Mouse (Mus musculus) regulatory T cell (primary cell): ENCODE results near the gene Pcgf5.

Experiments
- in situ Hi-C: fragments of 300-600 bp; cut with MboI, MseI; formaldehyde crosslinking; loops from one replicate; pipeline ENCODE4 v1.15.1; 2025; ENCODE audit warnings: high pct_unique_total_duplicates

Gene Pcgf5

DNA sequence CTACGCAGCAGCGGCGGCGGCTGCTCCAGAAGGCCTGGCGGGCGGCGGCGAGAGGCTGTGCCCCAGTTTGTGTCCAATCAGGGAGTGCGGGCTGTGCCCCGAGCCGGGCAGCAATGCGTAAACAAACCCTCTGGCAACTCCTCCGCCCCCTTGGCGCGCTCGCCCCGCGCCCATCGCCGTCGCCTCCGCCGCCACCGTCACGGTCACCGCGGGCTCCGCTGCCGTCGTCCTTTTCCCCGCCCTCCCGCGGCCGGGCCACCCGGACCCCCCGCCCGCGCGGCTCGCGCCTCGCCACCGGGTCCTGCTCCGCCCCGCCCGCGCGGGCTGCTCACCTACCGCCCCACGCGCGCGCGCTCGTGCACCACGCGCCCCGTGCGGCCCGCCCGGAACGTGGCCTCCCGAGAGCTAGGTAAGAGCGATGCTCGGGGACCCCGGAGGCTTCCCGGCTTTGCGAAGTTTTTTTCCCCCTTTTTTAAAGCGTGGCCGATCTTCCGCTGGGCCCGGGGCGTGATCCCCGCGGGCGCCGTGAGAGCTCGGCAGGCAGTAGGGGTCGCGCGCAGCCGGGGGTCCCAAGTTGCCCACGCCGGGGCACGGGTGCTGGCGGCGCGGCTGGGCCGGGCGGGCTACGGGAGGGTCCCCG, at the start of gene Pcgf5:
TSS of gene Pcgf5 (plus strand) at position 149 of the 640 bp plus-strand sequence.
- in situ Hi-C loops, result no loop called here

DNA sequence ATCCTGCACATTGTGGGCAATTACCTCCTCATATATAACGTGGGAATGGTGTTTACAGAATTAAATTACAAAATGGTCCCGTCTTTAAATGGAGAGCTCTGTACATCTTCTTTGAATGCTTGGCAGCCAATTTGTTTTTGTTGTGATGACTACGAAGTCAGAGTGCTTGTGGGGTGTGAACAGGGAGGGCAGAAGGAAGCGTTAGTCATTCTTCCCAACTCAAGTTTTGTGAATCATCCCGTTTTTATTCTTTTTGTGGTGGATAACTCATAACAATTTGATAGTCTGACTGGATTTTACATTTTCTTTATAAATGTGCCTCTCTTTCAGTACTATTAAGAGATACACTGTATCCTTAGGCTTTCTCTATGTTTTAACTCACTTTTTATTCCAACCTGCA, 42.6 kb upstream of the Pcgf5 start:
- in situ Hi-C loops, result no loop called here

DNA sequence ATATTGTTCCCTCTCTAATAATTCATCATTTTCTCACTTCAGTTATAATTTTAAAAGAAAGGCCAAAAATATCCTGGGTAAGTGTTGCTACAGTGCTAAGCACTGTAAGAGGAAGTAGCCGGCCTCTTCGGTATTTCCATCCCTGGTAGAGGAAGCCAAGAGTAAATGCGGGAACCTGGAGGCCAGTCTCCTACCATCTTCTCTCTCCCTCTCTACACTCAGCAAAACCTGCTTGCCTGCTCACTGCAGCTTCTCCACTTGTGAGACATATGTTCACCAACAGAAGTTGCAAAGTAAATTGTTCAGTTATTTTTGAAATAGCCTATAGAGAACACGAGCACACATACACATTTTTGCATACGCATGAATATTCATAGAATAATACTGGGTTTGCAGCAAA, 34.1 kb upstream of the Pcgf5 start:
- in situ Hi-C loops, result no loop called here

DNA sequence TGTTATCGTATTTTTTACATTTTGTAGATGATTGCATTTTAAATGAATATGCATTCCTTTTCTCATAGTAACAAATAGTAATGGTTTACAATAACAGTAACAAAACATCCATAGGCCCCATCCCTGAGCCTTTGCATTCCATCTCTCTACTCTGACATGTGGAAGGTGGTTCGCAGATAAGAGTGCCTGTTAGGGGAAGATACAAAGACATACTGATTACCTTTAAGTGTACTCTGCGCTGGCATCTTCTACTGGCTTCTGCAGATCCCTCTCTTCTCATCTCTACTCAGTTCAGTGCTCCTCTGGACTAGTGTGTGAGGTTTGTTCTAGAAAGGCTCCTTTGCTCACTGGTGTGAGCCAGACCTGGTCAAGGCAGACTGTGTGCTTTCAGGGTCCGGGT, 28.4 kb upstream of the Pcgf5 start:
- in situ Hi-C loops, result no loop called here

DNA sequence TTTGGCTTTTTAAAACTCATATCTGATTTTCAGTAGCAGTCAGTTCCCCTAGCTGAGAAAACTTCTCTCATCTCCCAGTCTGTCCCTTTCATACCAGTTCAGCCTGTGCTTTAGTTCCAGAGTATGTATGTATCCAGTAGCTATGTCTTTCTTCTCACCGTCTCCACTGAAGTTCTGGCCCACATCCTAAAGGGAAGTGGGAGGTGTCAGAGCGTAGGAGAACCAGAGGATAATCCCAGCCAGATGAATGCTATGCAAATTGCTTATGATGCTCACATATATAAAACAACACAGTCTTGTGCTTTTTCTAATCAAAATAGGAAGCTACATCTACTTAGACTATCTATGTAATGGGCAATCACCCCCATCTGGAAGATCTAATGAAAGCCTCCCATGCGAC, 27.0 kb upstream of the Pcgf5 start:
- in situ Hi-C loops, result no loop called here

DNA sequence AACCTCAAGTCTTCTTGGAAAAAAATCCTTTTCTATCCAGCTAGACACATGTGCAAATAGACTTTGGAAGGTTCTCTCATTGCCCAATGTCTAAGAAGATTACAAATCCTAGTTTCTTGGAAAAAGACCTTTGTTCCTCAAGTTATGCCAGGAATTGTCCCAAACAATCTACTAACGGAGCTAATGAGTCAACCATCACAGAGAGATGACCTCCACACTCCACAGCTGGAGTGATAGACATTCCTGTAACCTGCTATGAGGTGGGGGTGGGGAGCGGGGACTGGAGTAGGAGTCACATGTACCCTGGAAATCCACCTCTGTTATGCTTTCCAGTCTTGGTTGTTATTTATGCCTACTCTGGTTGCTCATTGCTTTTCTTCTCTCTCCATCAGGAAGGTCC, 24.8 kb upstream of the Pcgf5 start:
- in situ Hi-C loops, result no loop called here

DNA sequence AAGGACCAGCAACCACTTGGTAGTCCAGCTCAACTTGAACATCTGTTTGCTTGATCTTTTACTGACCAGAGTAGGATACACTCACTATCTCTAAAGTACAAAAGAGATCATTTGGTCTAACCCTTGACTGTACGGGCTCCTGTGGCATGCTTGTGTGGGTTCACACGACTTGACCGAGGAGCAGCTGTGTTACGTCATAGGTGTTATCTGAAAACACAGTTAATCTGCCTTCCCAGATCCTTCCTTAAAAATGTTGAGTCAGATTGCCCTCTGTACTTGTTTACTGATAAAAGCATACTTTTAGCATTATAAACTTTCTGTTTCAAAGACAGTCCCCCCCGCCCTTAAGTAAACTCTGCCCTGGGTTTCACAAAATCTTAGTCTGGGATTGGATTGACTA, 19.4 kb upstream of the Pcgf5 start:
- in situ Hi-C loops, result no loop called here

DNA sequence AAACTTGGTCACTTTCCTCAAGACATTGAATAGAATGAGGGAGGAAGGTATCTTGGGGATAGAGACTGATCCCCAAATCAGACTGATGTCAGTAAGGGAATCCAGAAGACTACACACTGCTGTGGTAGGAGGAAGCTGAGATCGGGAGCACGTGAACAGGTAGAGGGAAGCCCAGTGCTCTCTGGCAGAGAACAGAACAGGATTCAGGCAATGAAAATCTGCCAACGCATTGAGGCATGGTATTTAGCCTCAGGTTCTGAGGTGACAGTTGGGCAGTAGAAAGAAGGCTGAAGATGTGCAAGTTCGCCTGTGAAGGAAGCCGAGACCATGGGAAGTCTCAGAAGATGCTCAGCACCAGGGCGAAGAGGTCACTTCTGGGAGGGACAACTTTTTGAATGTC, 733 bp upstream of the Pcgf5 start:
- in situ Hi-C loops, result no loop called here

DNA sequence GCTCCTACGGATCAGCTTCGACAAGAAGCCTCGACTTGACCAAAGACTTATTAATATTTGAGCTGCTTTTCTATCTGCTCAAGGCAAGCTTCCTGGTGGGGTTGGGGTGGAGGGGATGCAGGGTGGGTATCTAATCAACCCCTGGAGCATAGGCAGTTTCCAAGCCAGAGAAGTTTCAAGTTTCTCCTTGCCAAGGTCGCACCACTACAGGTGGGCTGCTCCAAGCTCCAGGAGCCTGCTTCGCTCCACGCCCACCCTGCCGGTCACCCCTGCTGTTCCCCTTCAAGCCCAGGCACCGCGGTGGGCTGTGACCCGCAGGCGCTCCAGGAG, 313 bp upstream of the Pcgf5 start:
- in situ Hi-C loops, result no loop called here

DNA sequence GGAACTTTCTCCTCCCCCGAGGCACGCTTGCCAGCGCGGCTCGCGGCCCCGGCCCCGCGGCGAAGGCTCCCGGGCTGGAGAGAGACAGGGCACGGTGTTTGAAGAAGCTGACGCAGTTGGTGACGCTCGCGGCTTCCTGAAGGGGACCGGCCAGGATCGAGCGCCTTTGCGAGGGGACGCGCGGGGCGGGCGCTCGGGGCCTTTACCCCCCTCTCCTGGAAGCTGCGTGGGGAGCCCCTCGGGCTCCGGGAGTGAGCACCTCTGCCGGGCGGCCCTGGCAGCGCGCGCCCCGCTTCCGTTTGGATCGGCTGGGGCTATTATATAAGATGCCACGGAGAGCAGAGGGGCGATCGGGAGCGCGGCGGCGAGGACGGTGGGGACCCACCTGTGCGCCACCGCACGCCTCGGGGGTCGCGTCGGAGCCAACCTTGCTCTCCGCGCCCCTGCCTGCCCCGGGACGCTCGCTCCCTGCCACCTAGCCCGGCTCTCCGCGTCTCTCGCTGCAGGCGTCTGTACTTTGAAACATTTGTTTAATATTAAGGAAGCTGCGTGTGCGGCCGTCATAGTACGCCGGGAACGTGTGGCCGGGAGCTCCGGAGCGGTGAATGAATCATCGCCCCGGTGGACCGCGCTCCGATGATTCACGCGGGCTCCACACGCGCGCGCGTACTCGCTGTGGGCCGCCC, 835 bp downstream of the Pcgf5 start:
- in situ Hi-C loops, result no loop called here

DNA sequence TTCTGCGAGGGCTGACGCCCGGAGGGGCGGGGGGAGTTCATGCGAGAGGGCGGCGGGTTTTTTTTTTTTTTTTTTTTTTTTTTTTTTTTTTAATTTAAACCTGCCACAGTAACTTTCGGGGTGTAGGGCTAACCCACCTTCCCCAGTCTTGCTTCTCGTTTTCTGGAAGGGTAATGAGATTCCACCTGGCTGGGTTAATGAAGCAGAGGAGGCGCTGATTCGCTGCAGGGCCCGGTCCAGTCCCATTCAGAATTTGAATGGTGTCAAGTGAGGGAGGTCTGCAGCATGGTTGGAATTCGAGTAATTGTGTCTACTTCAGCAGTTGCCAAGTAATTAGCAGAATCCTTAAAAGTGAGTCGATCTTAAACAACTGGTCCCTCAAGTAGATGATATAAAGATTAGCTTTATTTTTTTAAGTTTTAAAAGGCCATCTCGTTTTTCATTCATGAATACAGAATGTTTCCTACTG, 1.4 kb downstream of the Pcgf5 start:
- in situ Hi-C loops, result no loop called here

DNA sequence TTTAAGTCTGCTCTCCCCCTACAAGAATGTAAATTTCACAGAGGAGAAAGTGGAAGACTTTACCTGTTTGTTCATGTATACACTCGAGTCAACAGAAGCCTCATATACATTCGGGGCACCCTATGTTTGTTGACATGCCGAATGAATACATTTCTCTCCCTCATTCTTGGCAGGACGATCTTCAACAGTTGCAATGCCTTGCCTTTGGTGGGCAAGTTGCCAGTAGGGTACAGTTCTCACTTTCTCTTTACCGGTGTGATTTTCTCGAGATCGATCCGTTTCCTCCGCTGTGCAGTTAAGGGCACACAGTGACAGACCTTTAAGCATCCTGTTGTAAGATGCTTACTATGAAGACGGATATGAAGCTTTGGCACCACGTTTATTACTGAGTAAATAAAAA, 2.1 kb downstream of the Pcgf5 start:
- in situ Hi-C loops, result loop anchor here (5.0 to 10.0 kb wide), 2 partner anchors 57 to 575 kb away; partner anchors contain the start of gene Btaf1

DNA sequence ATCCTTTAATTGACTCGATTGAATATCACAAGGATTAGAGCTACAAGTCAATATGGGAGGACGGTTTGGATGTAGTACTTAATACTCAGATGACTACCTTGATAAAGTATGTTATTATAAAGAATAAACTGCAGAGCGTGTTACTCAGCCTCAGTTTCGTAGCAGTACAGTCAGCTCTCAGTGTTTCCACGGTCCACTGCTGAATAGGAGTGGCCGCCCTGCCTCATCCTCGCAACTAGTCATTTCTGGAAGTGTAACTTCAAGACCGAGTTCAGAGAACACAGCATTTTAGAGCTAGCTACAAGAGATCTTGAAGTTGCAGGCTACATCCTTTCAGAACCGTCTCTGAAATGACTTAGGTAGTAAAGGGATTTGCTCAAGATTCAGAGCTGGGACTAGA, 2.8 kb downstream of the Pcgf5 start:
- in situ Hi-C loops, result loop anchor here (5.0 to 10.0 kb wide), 2 partner anchors 56 to 574 kb away; partner anchors contain the start of gene Btaf1

DNA sequence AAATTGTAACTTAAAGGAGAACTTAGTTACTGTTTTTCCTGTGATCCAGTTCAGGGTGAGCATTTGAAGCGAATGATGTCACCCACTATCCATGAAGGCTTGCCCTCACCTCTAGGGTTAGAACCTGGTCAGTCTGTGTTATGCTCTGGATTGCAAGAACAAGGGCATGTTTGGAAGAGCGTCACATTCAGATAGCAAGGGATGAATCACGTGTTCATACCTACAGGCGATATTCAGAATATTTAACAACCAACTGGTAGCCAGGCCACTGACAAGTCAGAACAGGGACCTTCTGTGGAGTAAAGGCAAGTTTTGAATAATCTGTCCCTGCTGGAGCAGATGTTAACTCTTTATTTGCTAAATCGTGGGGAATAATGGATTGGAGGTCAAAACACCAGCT, 14.4 kb downstream of the Pcgf5 start:
- in situ Hi-C loops, result no loop called here

DNA sequence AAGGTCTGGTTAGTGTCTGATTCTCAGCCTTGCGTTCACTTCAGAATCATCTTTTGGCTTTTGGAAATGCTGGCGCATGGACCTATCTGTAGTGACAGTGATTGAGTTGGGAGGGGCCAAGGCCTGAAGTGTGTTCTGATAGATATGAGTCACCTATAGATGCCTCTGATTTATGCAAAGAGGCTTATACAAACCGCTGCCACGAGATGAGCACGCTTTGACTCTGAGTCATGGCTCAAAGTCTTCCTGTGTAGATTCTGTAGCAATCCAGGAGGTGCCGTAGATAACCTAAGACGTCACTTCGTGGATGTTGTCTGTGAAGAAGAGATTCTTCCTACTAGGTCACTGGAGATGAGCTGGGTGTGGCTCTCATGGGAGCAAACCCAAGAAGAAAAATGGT, 16.6 kb downstream of the Pcgf5 start:
- in situ Hi-C loops, result no loop called here

DNA sequence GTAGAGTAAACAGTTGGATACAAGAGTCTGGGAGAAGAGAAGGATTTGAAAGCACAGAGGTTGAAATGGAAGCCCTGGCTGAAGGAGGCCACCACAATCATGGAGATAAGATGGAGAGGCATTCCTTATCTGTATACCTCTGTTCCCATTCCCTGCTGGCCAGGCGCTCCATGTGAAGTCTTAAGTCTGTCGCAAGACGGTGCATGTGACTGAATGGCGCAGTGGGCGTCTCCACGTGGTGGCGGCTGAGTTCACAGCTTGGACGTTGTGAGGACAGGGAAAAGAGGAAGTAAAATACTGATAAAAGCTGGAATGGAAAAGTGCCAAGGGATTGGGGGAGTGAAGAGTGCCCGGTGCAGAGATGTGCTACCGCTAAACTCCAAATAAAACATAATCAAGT, 23.4 kb downstream of the Pcgf5 start:
- in situ Hi-C loops, result no loop called here

DNA sequence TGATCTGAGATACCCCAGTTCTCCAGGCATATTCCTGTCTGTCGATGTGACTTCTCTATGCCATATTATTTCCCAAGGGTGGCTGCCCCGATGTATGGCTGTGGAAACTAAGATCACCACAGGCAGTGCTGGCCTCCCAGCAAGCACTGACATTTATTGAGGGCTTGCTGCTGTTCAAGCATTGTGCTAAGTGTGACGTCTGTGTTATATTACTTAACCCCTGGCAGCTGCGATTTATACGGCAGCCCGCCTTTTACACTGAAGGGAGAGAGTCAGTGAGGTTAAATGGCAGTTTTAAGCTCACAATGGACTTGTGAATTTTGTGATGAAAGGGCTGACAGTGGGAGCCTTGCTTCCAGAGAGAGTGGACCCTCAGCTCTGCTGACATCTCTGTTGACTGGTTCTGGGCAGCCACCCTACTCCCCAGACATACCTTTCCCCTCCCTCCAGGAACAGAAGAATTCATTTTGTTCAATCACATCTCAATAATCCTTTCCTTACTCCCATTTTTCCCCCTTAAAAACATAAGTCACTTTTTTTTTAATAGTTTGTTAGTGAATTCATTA, 25.0 kb downstream of the Pcgf5 start:
- in situ Hi-C loops, result no loop called here

DNA sequence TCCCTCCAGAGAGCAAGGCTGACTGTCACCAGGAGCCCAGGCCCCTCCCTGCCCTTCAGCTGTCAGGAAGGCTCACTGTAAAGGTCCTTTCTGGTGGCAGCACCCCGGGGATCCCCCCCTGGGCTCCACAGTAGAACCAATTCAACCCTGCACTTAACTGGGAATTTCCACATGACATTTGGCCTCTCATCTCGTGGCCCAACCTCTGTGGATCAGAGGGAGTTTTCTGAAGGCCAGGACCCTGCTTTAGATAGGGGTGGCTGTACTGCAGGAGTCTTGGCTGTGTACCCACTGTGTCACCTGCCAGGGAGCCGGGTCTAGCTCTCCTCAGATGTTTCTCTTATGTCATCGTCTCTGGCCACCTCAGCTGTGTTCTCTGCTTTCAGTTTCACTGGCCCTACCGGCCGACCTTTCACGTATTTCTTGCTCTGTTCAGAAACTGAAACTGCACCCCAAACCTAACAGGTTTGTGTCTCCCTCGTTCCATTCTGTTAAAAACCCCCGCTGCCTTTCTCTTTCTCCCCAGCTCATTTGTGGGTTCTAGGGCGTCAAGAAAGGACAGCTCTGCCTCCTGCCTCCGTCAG, 27.2 kb downstream of the Pcgf5 start:
- in situ Hi-C loops, result no loop called here

DNA sequence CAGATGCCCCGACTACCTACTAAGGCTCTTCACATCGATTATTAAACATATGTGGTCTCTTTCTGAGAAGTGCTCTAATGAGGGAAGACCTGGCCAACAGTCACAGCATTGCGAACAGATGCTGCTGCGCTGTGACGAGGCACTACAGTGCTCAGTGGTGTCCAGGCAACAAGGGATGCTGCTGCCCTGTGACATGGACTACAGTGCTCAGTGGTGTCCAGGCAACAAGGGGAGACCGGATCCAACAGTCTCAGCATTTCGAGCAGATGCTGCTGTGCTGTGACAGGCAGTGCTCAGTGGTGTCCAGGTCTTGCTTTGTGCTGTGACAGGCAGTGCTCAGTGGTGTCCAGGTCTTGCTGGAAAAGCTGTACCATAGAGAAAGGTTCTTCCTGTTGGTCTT, 29.6 kb downstream of the Pcgf5 start:
- in situ Hi-C loops, result no loop called here

DNA sequence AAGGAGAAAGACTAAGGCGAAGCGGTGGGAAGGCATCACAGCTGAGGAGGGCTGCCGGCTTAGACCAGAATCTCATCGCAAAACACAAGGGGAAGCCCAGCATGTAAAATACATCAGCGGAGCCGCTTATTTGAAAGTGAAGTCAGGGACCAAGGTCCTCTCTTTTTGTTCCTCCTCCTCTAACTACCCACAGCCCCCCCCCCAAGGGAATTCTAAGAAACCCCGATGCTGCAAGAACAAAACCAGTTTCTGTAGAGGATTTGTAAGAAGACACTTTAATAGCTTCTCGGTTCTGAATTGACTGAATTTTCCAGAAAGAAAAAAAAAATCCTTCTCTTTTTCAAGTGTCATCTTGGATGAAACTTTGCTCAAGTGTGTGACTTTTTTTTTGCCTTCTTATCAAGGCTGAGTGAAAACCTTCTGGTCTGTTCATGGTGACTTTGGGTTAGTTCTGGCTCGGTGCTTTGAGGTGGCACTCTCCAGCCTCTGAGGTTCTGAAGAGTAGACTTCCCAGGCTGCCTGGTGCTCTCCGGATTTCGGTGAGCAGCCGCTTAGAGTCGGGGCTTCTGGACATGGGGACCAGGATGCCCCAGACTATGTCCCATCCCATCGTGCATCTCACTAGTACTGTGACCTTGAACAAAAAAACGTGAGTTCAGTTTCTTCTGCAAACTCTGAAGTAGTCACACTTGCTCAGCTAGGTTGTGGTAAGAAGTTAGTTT, 30.6 kb downstream of the Pcgf5 start:
- in situ Hi-C loops, result no loop called here

DNA sequence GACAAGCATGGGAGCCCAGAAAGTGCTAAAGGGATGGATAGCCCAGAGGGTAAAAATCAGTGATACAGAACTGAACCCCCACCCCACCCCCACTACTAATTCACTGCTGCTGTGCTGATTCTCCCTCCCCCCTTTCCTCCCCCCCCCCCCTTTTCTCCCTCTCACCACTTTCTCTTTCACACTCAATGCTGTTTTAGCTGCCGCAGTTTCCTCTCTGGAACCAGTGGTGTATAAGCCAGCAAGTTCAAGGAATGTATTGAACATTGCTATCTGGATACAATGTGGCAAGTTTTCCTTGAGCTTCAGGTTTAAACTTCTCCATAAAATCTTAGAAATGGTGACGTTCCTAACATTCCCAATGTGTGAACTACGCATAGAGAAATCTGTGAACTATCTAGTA, 34.8 kb downstream of the Pcgf5 start:
- in situ Hi-C loops, result no loop called here

DNA sequence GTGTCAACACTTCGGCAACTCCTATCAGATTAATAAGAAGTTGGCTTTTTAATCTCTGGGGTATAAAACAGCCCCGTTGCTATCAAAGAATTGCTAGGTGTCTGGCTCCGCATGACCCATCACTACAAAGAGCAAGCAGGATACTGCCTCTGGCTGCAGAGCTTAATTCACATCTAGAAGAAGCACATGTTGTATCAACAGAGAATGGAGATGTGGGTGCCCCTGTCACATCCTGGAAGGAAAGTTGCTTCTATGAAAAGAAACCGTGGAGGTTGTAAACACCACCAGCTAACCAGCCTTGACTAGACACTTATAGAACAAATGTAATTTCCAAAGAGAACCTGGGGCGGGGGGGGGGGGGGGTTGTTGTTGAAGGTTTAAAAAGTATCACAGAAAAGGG, 35.9 kb downstream of the Pcgf5 start:
- in situ Hi-C loops, result no loop called here
